Mouse (Mus musculus): ENCODE measurements around the gene Ttll1.

The Ttll1 gene

GRCm38 (mm10) chr15:83454419-83454818, 56.3 kb downstream of the Ttll1 start:
- DNase-seq, result no peak

GRCm38 (mm10) chr15:83453879-83454278, 56.8 kb downstream of the Ttll1 start:
- DNase-seq, result no peak

- no peak for DNase-seq
These were observed 58.4 kb downstream of the Ttll1 start for GRCm38 (mm10) chr15:83452219-83452760.

GRCm38 (mm10) chr15:83451621-83452210, 59.0 kb downstream of the Ttll1 start:
- DNase-seq, result peak; percentile 84

GRCm38 (mm10) chr15:83450007-83450406, 60.7 kb downstream of the Ttll1 start:
- no peak for DNase-seq

GRCm38 (mm10) chr15:83448646-83449045, 62.0 kb downstream of the Ttll1 start:
- no peak for DNase-seq

GRCm38 (mm10) chr15:83447791-83448544, 62.7 kb downstream of the Ttll1 start:
- no peak for DNase-seq

GRCm38 (mm10) chr15:83445908-83446307, 64.8 kb downstream of the Ttll1 start:
- DNase-seq, result no peak

- no peak for DNase-seq
These were observed 65.3 kb downstream of the Ttll1 start for GRCm38 (mm10) chr15:83445383-83445782.

- peak; percentile 70 for DNase-seq
These were observed 66.3 kb downstream of the Ttll1 start for GRCm38 (mm10) chr15:83444425-83444824.

- DNase-seq, result peak; percentile 54
These were observed 68.1 kb downstream of the Ttll1 start for GRCm38 (mm10) chr15:83442495-83443037.

- no peak for DNase-seq
These were observed 70.0 kb downstream of the Ttll1 start for GRCm38 (mm10) chr15:83440726-83441125.

GRCm38 (mm10) chr15:83436541-83436940, 74.2 kb downstream of the Ttll1 start:
- no peak for DNase-seq

GRCm38 (mm10) chr15:83435324-83436090, 75.2 kb downstream of the Ttll1 start:
- DNase-seq, result no peak

- DNase-seq, result no peak
These were observed 76.0 kb downstream of the Ttll1 start for GRCm38 (mm10) chr15:83434692-83435091.
